Mouse (Mus musculus) MEL-GATA-1-ER (cell line): Measurements from ENCODE around the gene Emilin1.
"Not testable (repeated sequence)": the region's sequence is repeated elsewhere in the genome, so short reads cannot be mapped to it uniquely, and the experiment has no call there.

Source experiments
- DNase-seq: peaks from one replicate; pipeline ENCODE4 v3.0.0-alpha.2; 2012; ENCODE audit warnings: low read depth; ENCODE audit errors: extremely low read depth

Gene Emilin1

DNA sequence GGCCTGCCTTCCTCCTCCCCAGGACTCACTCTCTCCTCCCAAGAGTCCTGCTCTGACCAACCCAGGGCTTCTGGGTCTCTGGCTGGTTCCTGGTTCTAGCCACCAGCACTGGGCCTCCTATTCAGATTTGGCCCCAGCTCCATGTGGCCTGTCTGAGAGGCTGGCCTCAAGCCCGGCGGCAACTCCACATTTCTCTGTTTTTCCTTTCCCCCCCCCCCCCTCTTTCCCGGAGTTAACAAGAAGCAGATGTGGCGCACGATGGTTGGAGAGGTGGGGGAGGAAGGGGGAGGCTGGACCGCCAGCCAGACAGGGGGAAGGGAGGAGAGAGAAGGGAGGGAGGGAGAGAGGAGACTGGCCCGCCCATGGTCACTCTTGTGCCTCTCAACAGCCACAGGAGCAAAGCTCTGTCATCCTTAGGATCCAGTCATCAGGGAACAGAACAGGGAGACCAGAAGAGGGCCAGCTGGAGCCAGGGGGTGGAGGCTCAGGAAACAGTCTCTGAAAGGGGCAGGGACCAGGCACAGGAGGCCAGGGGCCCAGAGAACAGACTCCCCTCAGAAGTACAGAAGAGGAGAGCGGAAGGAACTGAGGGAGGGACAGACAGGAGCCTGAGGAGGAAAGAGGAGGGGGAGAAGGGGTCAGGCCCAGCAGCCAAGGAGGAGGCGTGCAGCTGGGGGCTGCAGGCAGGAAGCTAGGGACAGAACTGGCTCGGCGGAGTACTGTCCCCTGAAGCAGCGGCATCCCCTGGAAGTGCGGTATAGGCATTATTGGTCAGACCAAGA is at the start of gene Emilin1:
Gene Emilin1 (plus strand): TSS at position 343 of the 782 bp plus-strand sequence.
- no peak for DNase-seq

DNA sequence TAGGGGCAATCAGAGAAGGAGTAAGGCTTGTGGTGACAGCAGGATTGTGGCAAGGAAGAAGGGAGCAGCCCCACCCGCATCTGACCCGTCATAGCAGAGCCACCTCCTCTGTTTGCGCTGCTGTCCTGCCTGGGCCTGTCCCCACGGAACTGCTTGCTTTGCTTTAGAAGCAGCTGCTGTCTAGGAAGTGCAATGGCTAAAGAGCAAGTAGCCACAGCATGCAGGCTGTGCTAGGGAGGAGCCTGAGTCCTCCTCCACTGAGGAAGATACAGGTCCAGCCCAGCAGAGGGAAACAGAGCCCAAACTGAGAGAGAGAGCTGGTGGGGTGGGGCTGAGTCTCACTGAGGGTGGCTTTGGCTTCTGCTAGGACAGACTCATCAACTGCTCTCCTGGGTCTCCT is 49.4 kb upstream of the Emilin1 start:
- no peak for DNase-seq

DNA sequence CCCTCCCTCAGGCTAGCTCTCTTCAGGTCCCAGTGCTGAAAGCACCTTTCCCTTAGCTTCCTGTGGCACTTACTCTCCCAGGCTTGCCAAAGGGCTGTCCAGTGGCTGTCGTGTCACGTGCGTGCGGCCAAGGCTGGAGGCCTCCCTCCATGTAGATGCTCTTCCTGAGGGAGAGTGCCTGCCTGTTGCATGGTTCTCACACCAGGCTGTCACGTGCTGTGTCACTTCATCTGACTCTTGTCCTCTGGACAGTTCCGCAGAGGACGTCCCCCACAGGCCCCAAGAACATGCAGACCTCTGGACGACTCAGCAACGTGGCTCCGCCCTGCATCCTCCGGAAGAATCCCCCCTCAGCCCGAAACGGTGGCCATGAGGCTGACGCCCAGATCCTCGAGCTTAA is 48.9 kb upstream of the Emilin1 start:
- no peak for DNase-seq

GRCm38 (mm10) chr5:30866871-30867270 is 46.3 kb upstream of the Emilin1 start:
- no peak for DNase-seq

- DNase-seq = no peak
Observed at GRCm38 (mm10) chr5:30867712-30868111, 45.5 kb upstream of the Emilin1 start, which contains the start of gene Tmem214. TSS of gene Tmem214 (plus strand) at chr5:30868012.

- DNase-seq = no peak
Observed at GRCm38 (mm10) chr5:30868981-30869380, 44.2 kb upstream of the Emilin1 start.

GRCm38 (mm10) chr5:30869405-30870130 is 43.6 kb upstream of the Emilin1 start:
- DNase-seq = peak; percentile 58

- no peak for DNase-seq
Observed at GRCm38 (mm10) chr5:30870131-30870406, 43.1 kb upstream of the Emilin1 start.

DNA sequence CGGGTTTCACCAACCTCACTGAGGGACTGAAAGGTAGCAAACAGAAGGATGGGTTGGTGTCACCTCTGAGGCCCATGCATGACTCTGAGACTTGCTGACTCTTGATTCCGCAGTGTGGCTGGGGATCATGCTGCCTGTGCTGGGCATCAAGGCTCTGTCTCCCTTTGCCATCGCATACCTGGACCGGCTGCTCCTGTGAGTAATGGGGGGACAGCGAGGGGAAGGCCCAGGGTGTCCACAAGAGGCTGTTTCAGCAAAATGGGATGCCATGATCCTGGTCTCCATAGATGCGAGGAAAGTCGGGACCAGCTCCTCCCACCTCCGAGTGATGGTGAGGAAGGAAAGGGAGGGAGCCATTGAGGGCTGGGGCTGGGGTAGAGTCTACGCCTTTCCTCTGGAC is 40.6 kb upstream of the Emilin1 start:
- no peak for DNase-seq

- DNase-seq = no peak
Observed at GRCm38 (mm10) chr5:30874365-30874764, 38.8 kb upstream of the Emilin1 start.

- no peak for DNase-seq
Observed at GRCm38 (mm10) chr5:30878616-30879015, 34.6 kb upstream of the Emilin1 start.

- no peak for DNase-seq
Observed at GRCm38 (mm10) chr5:30879347-30879943, 33.8 kb upstream of the Emilin1 start.

GRCm38 (mm10) chr5:30881839-30882238 is 31.4 kb upstream of the Emilin1 start:
- DNase-seq = not testable (repeated sequence)

DNA sequence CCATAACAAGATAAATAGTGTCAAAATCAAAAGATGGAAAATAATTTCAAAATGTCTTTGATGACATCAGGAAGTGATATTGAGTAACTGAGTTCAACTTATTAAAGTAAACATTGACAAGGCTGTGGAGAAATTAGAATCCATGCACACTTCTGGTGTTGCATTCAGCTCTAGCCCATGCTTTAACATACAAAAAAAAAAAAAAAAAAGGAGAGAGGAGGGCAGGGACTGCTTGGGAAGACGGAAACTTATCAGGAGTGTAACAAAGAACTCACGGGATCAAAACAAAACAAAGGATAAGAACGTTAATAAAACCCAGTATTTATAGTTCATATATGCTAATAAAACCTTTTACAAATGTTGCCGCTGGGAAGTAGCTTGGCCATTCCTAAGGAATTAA is 27.0 kb upstream of the Emilin1 start:
- no peak for DNase-seq

- DNase-seq = no peak
Observed at GRCm38 (mm10) chr5:30886731-30887130, 26.5 kb upstream of the Emilin1 start.

GRCm38 (mm10) chr5:30887331-30887761 is 25.9 kb upstream of the Emilin1 start:
- peak; percentile 99 for DNase-seq

GRCm38 (mm10) chr5:30887858-30888336 is 25.3 kb upstream of the Emilin1 start:
- peak; percentile 98 for DNase-seq

- DNase-seq = peak; percentile 97
Observed at GRCm38 (mm10) chr5:30888337-30889087, 24.7 kb upstream of the Emilin1 start, which contains the start of gene Agbl5. TSS of gene Agbl5 (plus strand) at chr5:30888694.

DNA sequence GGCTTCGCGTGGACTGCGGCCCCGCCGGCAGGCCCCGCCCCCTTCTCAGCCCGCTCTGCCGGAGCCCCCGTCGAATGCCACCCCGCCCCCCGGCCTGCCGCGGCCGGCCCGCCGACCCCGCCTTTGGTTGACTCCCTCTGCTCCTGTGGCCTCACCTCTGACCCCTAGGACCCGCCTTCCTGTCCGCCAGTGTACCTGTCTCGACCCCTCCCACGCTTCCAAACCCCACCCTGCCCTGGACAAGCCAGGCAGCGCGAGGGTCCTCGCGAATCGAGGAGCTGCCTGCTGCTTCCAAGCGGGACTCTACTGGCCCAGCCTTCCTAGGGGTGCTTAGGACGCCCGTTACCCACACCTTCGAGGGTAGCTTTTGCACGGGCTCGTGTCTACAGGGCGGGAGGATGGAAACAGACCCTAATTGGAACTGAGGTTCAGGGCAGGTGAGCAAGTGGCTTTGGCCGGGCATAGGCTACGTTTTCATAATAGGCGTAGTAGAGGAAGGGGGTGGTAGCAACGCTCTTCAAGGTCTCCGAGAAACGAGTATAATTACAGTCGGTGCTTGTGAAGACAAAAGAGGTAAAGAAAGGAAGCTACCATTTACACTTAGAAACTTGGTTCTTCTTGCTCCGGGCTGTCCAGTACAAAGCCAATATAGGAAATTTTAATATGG is 24.0 kb upstream of the Emilin1 start:
- DNase-seq = no peak

DNA sequence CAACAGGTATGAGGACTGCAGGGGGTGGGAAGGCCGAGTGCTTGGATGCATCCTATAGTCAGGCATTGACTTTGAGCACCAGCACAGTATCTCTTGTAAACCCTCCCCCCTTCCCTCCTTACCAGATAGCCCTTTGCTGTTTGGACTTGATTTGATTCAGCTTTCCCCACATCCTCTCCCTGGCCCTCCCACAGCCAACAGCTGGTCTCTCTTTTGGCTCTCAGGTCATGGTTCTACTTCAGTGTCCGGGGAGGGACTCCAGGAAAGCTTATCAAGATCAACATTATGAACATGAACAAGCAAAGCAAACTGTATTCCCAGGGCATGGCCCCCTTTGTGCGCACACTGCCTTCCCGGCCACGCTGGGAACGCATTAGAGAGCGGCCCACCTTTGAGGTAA is 22.8 kb upstream of the Emilin1 start:
- no peak for DNase-seq

GRCm38 (mm10) chr5:30901860-30902259 is 11.3 kb upstream of the Emilin1 start:
- no peak for DNase-seq
